Mouse (Mus musculus): ENCODE results near the gene Psmc5. TPM values are rescaled to one million over a fixed set of nuclear protein-coding genes. Genes with fewer than 3 reads are reported as not detected.

Gene Psmc5
- total and polyA plus RNA-seq, 3 experiments: 54.5 to 104 (median 91.8) TPM

- H3K36me3 ChIP-seq (ENCODE audit: control insufficient read depth, insufficient read depth, low read length): peaks cover 2% of the 10 kb centered on the region
Measured at GRCm38 (mm10) chr11:106255174-106255573, 780 bp upstream of the Psmc5 start.

DNA sequence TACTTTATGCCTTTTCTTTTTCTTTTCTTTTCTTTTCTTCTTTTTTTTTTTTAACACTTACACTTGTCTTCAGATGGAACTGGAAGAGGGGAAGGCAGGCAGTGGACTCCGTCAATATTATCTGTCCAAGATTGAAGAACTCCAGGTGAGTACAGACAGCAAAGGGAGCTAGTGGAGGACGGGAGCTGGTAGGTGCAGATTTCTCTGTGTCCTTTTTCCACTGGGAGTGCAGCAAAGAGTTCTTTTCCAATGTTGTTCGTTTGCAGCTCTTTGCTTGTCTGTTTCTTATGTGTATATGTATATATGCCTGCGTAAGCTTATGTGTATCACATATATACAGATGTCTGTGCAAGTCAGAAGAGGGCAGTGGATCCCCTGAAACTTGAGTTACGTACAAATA, 821 bp downstream of the Psmc5 start:
- intact Hi-C loops (cut with DNase I): loop anchor here (2.0 kb wide), 1 partner anchor 14 kb away; no protein-coding TSS in a partner anchor
- TF ChIP-seq CTCF (IDR thresholded peaks at IDR 0.05) (peak; percentile 61), POLR2A (IDR thresholded peaks at IDR 0.05; ENCODE audit: insufficient read depth, low read depth, low read length) (no peak)
- Histone ChIP-seq H3K4me3 (peak overlapping the region; percentile 71), H3K27me3 (ENCODE audit: control insufficient read depth, insufficient read depth, low read length) (no peaks in the 10 kb centered on the region), H3K9ac (ENCODE audit: low read depth, low read length) (no peak overlapping the region), H3K36me3 (ENCODE audit: control insufficient read depth, insufficient read depth, low read length) (peaks cover 2% of the 10 kb centered on the region), H3K27ac (peak overlapping the region; percentile 83), H3K4me1 (ENCODE audit: control insufficient read depth, insufficient read depth, low read length) (peaks cover 5% of the 10 kb centered on the region), H3K79me2 (replicated peaks; ENCODE audit: control insufficient read depth, insufficient read depth, low read length) (no peaks in the 10 kb centered on the region)
- DNase-seq: no peak
- WGBS: 45% methylated on average over 5 of the region's 5 CpGs

More at GRCm38 (mm10) chr11:106255174-106255573, 780 bp upstream of the Psmc5 start:
- under 1% methylated on average over 22 of the region's 22 CpGs for WGBS
- Histone ChIP-seq H3K9ac (ENCODE audit: low read depth, low read length) (peak overlapping the region; percentile 56), H3K79me2 (replicated peaks; ENCODE audit: control insufficient read depth, insufficient read depth, low read length) (no peaks in the 10 kb centered on the region), H3K4me1 (ENCODE audit: control insufficient read depth, insufficient read depth, low read length) (peaks cover 5% of the 10 kb centered on the region), H3K27me3 (ENCODE audit: control insufficient read depth, insufficient read depth, low read length) (no peaks in the 10 kb centered on the region), H3K27ac (peak overlapping the region; percentile 83), H3K4me3 (peak overlapping the region; percentile 71)
- no peak for DNase-seq
- no peak for TF ChIP-seq POLR2A (IDR thresholded peaks at IDR 0.05; ENCODE audit: insufficient read depth, low read depth, low read length)
- TF ChIP-seq EP300 (IDR thresholded peaks at IDR 0.05; ENCODE audit: insufficient read depth, low read depth, low read length): no peak
- no peak for TF ChIP-seq CTCF (IDR thresholded peaks at IDR 0.05)
- intact Hi-C loops (cut with DNase I): no loop called here

DNA sequence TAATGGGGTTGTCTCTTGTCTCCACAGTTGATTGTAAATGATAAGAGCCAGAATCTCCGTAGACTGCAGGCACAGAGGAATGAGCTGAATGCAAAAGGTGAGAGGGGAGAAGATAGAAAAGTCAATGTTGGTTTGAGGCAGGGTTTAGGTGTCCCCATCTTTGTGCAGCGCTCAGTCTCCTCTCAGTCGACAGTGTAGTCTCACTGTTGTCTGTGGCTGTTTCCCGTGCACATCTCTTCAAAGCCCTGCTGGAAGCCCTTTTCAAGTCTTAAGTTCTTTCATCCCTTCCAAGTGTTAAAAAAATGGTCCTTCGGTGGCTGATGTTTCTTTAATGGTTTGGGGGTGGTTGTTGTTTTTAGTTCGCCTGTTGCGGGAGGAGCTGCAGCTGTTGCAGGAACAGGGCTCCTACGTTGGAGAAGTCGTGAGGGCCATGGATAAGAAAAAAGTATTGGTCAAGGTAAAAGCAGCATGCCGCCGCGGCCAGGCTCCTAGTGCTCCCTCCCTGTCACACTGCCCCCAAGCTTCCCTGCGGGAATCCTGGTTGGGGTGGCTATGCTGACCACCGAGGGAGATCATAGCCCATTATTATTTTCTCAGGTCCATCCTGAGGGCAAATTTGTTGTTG, 5.0 kb downstream of the Psmc5 start:
- Histone ChIP-seq H3K27me3 (ENCODE audit: control insufficient read depth, insufficient read depth, low read length) (no peaks in the 10 kb centered on the region), H3K9ac (ENCODE audit: low read depth, low read length) (no peak overlapping the region), H3K36me3 (ENCODE audit: control insufficient read depth, insufficient read depth, low read length) (peaks cover 2% of the 10 kb centered on the region), H3K27ac (no peak overlapping the region), H3K79me2 (replicated peaks; ENCODE audit: control insufficient read depth, insufficient read depth, low read length) (no peaks in the 10 kb centered on the region), H3K4me1 (ENCODE audit: control insufficient read depth, insufficient read depth, low read length) (peaks cover 2% of the 10 kb centered on the region), H3K4me3 (no peak overlapping the region)
- TF ChIP-seq POLR2A (IDR thresholded peaks at IDR 0.05; ENCODE audit: insufficient read depth, low read depth, low read length) (no peak), EP300 (IDR thresholded peaks at IDR 0.05; ENCODE audit: insufficient read depth, low read depth, low read length) (no peak), CTCF (IDR thresholded peaks at IDR 0.05) (no peak)
- 74% methylated on average over 14 of the region's 14 CpGs for WGBS
- intact Hi-C loops (cut with DNase I): no loop called here
- DNase-seq: no peak

- no peaks in the 10 kb centered on the region for H3K27me3 ChIP-seq (ENCODE audit: control insufficient read depth, insufficient read depth, low read length)
- H3K79me2 ChIP-seq (replicated peaks; ENCODE audit: control insufficient read depth, insufficient read depth, low read length): peaks cover 1% of the 10 kb centered on the region; the same call in 1 of the 2 replicates
- peaks cover 10% of the 10 kb centered on the region for H3K4me1 ChIP-seq (ENCODE audit: control insufficient read depth, insufficient read depth, low read length)
- no peak for DNase-seq
- H3K9ac ChIP-seq (ENCODE audit: low read depth, low read length): no peak overlapping the region
- H3K36me3 ChIP-seq (ENCODE audit: control insufficient read depth, insufficient read depth, low read length): peaks cover 2% of the 10 kb centered on the region; the same call in 1 of the 2 replicates
- TF ChIP-seq POLR2A (IDR thresholded peaks at IDR 0.05; ENCODE audit: insufficient read depth, low read depth, low read length) (no peak), EP300 (IDR thresholded peaks at IDR 0.05; ENCODE audit: insufficient read depth, low read depth, low read length) (no peak), CTCF (IDR thresholded peaks at IDR 0.05) (no peak)
- intact Hi-C loops (cut with DNase I): no loop called here
- no peak overlapping the region for H3K27ac ChIP-seq
- H3K4me3 ChIP-seq: no peak overlapping the region
- WGBS: 78% methylated on average over 9 of the region's 9 CpGs
Measured at GRCm38 (mm10) chr11:106263963-106264362, 8.0 kb downstream of the Psmc5 start.

DNA sequence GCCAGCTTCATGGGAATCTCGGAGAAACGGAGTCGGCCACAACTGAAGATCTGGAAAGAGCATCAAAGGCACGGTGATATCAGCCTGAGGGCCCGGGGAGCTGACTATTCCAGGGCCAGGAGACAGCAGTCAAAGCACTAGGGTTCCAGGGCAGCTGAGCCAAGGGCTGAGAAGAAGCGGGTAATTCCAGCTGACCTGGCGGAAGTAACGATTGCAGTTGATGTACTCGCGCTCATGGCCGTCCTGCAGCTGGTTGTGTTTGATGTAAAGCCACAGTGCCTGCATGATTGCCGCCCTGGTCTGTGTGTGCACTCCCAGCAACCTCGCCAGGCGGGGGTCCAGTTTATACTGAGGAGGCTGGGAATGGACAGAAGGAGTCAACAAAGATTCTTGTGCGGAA, 9.0 kb downstream of the Psmc5 start:
- Histone ChIP-seq H3K9ac (ENCODE audit: low read depth, low read length) (no peak overlapping the region), H3K4me3 (no peak overlapping the region), H3K27ac (no peak overlapping the region), H3K27me3 (ENCODE audit: control insufficient read depth, insufficient read depth, low read length) (no peaks in the 10 kb centered on the region), H3K36me3 (ENCODE audit: control insufficient read depth, insufficient read depth, low read length) (peaks cover 5% of the 10 kb centered on the region; the same call in 1 of the 2 replicates), H3K4me1 (ENCODE audit: control insufficient read depth, insufficient read depth, low read length) (peaks cover 13% of the 10 kb centered on the region), H3K79me2 (replicated peaks; ENCODE audit: control insufficient read depth, insufficient read depth, low read length) (peaks cover 1% of the 10 kb centered on the region; the same call in 1 of the 2 replicates)
- DNase-seq: no peak
- intact Hi-C loops (cut with DNase I): no loop called here
- TF ChIP-seq CTCF (IDR thresholded peaks at IDR 0.05): no peak
- WGBS: 90% methylated on average over 15 of the region's 15 CpGs

GRCm38 (mm10) chr11:106265570-106265969, 9.6 kb downstream of the Psmc5 start:
- TF ChIP-seq EP300 (IDR thresholded peaks at IDR 0.05; ENCODE audit: insufficient read depth, low read depth, low read length) (no peak), CTCF (IDR thresholded peaks at IDR 0.05) (no peak), POLR2A (IDR thresholded peaks at IDR 0.05; ENCODE audit: insufficient read depth, low read depth, low read length) (no peak)
- no peak overlapping the region for H3K9ac ChIP-seq (ENCODE audit: low read depth, low read length)
- no peak for DNase-seq
- 74% methylated on average over 4 of the region's 4 CpGs for WGBS
- intact Hi-C loops (cut with DNase I): no loop called here
- no peak overlapping the region for H3K27ac ChIP-seq
- H3K79me2 ChIP-seq (replicated peaks; ENCODE audit: control insufficient read depth, insufficient read depth, low read length): peaks cover 1% of the 10 kb centered on the region
- H3K4me3 ChIP-seq: no peak overlapping the region
- peaks cover 15% of the 10 kb centered on the region for H3K4me1 ChIP-seq (ENCODE audit: control insufficient read depth, insufficient read depth, low read length)
- H3K27me3 ChIP-seq (ENCODE audit: control insufficient read depth, insufficient read depth, low read length): no peaks in the 10 kb centered on the region
- H3K36me3 ChIP-seq (ENCODE audit: control insufficient read depth, insufficient read depth, low read length): peaks cover 7% of the 10 kb centered on the region; the same call in 1 of the 2 replicates
